Mouse (Mus musculus): Measurements from ENCODE around the gene Efna2. TPM values are rescaled to one million over a fixed set of nuclear protein-coding genes. Genes with fewer than 3 reads are reported as not detected.

Gene Efna2
- polyA plus RNA-seq, 1 experiment: 0.51 TPM

- no peak for TF ChIP-seq CTCF (IDR thresholded peaks at IDR 0.05; ENCODE audit: low read depth, low read length)
- no peak for TF ChIP-seq POLR2A (IDR thresholded peaks at IDR 0.05; ENCODE audit: borderline replicate concordance, low read depth, low read length)
- Histone ChIP-seq H3K4me1 (ENCODE audit: control insufficient read depth, insufficient read depth, low read length) (peaks cover 6% of the 10 kb centered on the region), H3K4me3 (ENCODE audit: insufficient read depth, low read length) (no peak overlapping the region), H3K27ac (ENCODE audit: insufficient read depth, low read depth, low read length) (no peak overlapping the region)
These were observed 42.9 kb upstream of the Efna2 start for GRCm38 (mm10) chr10:80136179-80136951.

DNA sequence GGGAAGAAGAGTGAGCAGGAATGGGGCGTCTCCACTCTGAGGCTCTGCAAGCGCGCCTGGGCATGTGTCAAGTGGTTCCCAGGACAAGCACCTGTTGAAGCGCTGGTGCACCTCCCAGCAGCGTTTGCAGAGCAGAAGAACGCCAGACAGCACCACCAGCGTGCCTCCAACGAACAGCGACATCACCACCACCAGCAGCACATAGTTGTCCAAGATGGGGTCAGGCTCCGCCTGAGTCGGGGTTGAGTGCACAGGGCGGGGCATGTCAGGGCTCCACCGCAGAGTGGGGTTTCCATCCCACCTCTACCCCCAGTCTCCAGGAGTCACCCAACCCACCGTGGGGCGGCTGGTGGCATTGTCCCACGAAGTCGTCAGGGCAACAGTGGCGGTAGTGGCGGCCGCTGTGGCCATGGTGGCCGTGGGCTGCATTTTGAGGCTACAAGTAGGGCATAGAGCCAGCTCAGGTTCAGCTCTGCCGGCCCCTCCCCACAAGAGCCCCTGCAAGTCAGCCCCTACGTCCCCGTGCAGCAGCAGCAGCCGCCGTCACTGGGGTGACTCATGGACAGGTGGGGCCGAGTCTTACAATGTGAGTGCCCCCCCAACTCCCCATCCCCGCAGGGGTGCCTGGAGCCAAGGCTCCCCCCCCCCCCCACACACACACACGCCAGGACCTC, 42.2 kb upstream of the Efna2 start:
- Histone ChIP-seq H3K4me1 (ENCODE audit: control insufficient read depth, insufficient read depth, low read length) (peaks cover 6% of the 10 kb centered on the region), H3K4me3 (ENCODE audit: insufficient read depth, low read length) (no peak overlapping the region)

DNA sequence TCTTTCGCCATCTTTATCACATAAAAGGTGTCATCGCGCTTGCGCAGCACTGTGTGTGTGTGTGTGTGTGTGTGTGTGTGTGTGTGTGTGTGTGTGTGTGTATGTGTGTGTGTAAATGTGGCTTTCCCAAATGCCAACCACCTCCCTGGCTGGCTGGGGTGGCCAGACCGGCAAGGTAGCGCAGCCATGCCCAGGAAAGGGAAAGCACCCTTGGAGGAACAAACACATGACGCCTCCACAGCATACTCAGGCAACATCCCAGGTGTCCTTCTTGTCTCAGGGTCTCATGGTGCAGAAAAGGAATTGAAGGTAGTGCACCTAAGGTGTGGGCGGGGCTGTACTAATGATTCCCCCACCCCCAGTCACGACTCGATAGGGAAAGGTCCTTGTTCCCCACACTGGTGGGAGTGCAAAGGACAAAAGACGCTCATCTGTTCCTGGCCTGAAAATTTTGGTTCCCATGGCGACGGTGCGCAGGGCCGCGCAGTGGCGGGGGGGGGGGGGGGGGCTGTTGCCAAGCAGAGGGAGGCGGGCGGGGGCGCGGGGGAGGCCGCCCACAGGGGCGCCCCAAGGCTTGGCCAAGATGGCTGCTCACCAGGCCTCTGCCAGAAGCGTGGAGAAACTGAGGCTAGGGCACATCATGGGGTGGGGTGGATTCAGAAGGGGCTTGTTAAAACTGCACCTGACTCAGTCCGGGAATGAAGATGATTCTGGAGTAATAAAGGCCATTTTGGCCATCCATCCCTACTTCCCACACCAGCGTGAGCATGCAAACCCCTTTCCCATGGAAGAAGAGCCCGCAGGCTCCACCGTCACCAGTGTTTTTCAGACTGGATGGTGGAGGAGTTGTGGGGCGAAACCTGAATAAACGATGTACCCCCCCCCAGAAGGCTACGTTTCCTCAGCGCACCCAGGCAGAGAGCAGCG, 41.4 kb upstream of the Efna2 start:
- H3K4me3 ChIP-seq (ENCODE audit: insufficient read depth, low read length): peak overlapping the region; percentile 60
- no peak for TF ChIP-seq CTCF (IDR thresholded peaks at IDR 0.05; ENCODE audit: low read depth, low read length)
- TF ChIP-seq POLR2A (IDR thresholded peaks at IDR 0.05; ENCODE audit: borderline replicate concordance, low read depth, low read length): no peak
- H3K4me1 ChIP-seq (ENCODE audit: control insufficient read depth, insufficient read depth, low read length): peaks cover 6% of the 10 kb centered on the region

More for the DNA sequence above, 42.2 kb upstream of the Efna2 start:
- TF ChIP-seq POLR2A (IDR thresholded peaks at IDR 0.05; ENCODE audit: borderline replicate concordance, low read depth, low read length) (no peak), CTCF (IDR thresholded peaks at IDR 0.05; ENCODE audit: low read depth, low read length) (no peak)
- no peak overlapping the region for H3K27ac ChIP-seq (ENCODE audit: insufficient read depth, low read depth, low read length)

DNA sequence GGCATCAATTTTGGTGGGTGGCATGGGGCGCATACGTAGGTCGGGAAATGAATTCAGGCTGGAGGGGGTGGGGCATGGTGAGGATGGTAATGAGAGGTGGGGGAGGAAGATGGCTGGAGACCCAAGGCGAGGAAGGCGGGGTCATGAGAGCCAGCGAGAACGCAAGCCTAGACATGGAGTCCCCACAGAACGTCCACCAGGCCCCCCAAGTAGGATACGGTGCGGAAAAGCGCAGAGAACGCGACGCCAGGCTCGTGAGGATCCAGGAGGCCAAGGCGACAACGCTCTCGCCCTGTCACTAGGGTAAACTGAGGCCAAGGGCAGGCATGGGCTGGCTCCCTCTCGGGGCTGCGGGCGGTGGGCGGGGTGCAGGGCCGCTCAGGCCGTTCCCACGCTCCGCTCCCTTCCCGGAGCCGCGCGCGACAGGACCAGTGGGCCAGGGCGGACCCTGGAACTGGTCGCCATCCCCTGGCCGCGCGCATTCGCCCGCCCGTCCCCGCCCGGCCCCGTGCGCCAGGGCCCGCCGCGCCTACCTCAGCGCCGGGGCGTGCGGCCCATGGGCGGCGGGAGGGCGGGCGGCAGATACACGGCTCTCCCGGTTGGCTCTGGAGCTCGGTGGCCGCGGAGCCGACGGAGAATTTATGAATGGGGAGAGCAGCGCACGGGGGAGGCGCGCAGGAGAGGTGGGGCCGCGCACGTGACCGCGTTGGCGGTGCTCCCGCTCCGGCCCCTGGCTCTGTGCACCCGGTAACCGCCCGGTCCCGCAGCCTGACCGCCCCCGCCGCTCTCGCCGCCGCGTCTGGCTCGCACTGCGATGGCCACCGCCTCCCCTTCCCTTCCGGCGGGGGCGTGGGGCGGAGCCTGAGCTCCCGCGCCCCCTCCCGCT, 40.5 kb upstream of the Efna2 start, which contains the start of gene Atp5d:
Gene Atp5d (plus strand): TSS at position 80 of the 886 bp plus-strand sequence.
- TF ChIP-seq POLR2A (IDR thresholded peaks at IDR 0.05; ENCODE audit: borderline replicate concordance, low read depth, low read length) (no peak), CTCF (IDR thresholded peaks at IDR 0.05; ENCODE audit: low read depth, low read length) (no peak)
- Histone ChIP-seq H3K4me3 (ENCODE audit: insufficient read depth, low read length) (peak within 1 kb of the TSS; percentile 60), H3K4me1 (ENCODE audit: control insufficient read depth, insufficient read depth, low read length) (peaks cover 4% of the 10 kb centered on the region), H3K27ac (ENCODE audit: insufficient read depth, low read depth, low read length) (no peak within 1 kb of the TSS)

More for the DNA sequence above, 41.4 kb upstream of the Efna2 start:
- no peak overlapping the region for H3K27ac ChIP-seq (ENCODE audit: insufficient read depth, low read depth, low read length)

DNA sequence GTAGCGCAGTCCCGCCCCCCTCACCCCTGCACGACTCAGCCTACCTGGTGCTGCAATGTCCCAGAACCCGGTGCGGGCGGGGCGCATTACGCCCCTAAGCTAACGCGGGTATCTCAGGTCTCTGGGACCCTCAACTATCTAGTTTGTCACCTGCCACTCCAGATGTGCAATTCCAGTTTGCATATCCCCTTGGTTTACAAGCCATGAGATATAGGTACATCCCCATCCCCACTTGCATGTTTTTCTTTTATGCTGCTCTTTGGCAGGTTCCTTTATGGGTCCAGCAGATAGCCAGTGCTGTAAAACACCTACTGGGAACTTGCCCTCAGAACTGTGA, 39.9 kb upstream of the Efna2 start:
- no peak for TF ChIP-seq CTCF (IDR thresholded peaks at IDR 0.05; ENCODE audit: low read depth, low read length)
- no peak for TF ChIP-seq POLR2A (IDR thresholded peaks at IDR 0.05; ENCODE audit: borderline replicate concordance, low read depth, low read length)
- H3K4me1 ChIP-seq (ENCODE audit: control insufficient read depth, insufficient read depth, low read length): peaks cover 4% of the 10 kb centered on the region
- no peak overlapping the region for H3K27ac ChIP-seq (ENCODE audit: insufficient read depth, low read depth, low read length)
- H3K4me3 ChIP-seq (ENCODE audit: insufficient read depth, low read length): peak overlapping the region; percentile 60

DNA sequence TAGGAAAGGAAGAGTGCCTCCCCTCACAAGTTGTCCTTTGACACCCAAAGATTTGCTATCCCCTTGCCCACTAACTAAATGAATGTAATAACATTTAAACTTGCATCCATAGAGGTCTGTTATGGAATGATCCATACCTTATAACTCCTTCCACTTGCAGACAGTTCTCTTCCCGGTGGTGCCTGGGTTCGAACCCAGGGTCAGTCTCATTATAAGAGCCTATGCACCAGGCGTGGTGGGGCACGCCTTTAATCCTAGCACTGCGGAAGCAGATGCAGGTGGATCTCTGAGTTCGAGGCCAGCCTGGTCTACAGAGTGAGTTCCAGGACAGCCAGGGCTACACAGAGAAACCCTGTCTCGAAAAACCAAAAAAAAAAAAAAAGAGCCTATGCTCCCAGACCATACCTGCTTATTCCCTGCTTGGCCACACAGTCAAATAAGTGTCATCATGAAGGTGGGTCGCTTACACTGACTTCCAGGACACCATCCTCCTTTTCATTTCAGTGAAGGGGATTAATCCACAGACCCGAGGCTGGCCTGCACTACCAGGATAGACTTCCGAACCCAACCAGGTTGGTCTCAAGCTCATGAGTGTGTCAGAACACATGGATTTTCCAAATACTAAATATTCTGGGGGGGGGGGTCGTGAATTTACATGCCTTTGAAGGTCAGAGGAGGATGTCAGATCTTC, 39.2 kb upstream of the Efna2 start:
- Histone ChIP-seq H3K27ac (ENCODE audit: insufficient read depth, low read depth, low read length) (no peak overlapping the region), H3K4me3 (ENCODE audit: insufficient read depth, low read length) (no peak overlapping the region), H3K4me1 (ENCODE audit: control insufficient read depth, insufficient read depth, low read length) (peaks cover 4% of the 10 kb centered on the region)
- TF ChIP-seq POLR2A (IDR thresholded peaks at IDR 0.05; ENCODE audit: borderline replicate concordance, low read depth, low read length) (no peak), CTCF (IDR thresholded peaks at IDR 0.05; ENCODE audit: low read depth, low read length) (no peak)

DNA sequence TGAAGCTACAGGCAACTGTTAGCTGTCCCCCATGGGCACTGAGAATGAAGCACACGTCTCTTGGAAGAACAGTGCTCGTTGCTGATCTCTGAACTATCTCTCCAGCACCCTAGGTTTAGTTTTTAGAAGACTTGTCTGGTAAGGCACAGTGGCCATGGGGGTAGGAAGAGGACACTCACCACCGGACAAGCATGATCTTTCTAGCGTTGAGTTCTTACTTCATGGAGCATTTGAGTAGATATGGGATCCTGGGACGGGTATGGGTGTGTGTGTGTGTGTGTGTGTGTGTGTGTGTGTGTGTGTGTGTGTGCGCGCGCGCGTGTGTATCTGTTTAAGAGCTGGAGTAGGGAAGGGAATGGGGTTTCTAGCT, 38.6 kb upstream of the Efna2 start, which contains the start of gene Cbarp:
Gene Cbarp (minus strand): TSS at position 170 of the 370 bp plus-strand sequence.
- Histone ChIP-seq H3K4me1 (ENCODE audit: control insufficient read depth, insufficient read depth, low read length) (peaks cover 4% of the 10 kb centered on the region), H3K27ac (ENCODE audit: insufficient read depth, low read depth, low read length) (peak within 1 kb of the TSS; percentile 23), H3K4me3 (ENCODE audit: insufficient read depth, low read length) (peak within 1 kb of the TSS; percentile 50)
- no peak for TF ChIP-seq POLR2A (IDR thresholded peaks at IDR 0.05; ENCODE audit: borderline replicate concordance, low read depth, low read length)
- TF ChIP-seq CTCF (IDR thresholded peaks at IDR 0.05; ENCODE audit: low read depth, low read length): no peak

DNA sequence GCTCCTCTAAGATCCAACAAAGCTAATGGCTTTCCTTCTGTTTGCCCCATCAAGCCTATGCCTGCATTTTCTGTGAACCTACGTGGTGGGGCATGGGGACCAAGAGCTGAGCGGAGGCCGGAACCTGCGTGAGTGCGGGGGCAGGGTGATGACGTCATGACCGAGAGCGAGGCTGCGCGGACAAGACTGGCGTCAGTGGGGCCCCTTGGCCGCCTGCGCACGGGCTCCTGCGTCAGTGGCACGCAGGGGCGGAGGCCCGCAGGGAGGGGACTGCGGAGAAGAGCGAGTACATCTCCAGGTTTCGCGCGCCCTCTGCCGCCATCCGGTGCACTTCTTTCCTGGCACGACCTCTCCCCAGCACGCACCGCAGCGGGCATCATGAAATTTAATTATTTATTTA, 38.0 kb upstream of the Efna2 start:
- Histone ChIP-seq H3K27ac (ENCODE audit: insufficient read depth, low read depth, low read length) (peak overlapping the region; percentile 23), H3K4me3 (ENCODE audit: insufficient read depth, low read length) (peak overlapping the region; percentile 50), H3K4me1 (ENCODE audit: control insufficient read depth, insufficient read depth, low read length) (peaks cover 4% of the 10 kb centered on the region)
- TF ChIP-seq CTCF (IDR thresholded peaks at IDR 0.05; ENCODE audit: low read depth, low read length) (0 out of 2 replicates have a peak, but pooled peaks have one; percentile 35), POLR2A (IDR thresholded peaks at IDR 0.05; ENCODE audit: borderline replicate concordance, low read depth, low read length) (no peak)
